Mouse (Mus musculus): Measurements from ENCODE around the gene 2310034G01Rik. TPM values are rescaled to one million over a fixed set of nuclear protein-coding genes. Genes with fewer than 3 reads are reported as not detected.

2310034G01Rik gene
- polyA plus RNA-seq, 1 experiment from 2014 or later: 1.7 TPM

DNA sequence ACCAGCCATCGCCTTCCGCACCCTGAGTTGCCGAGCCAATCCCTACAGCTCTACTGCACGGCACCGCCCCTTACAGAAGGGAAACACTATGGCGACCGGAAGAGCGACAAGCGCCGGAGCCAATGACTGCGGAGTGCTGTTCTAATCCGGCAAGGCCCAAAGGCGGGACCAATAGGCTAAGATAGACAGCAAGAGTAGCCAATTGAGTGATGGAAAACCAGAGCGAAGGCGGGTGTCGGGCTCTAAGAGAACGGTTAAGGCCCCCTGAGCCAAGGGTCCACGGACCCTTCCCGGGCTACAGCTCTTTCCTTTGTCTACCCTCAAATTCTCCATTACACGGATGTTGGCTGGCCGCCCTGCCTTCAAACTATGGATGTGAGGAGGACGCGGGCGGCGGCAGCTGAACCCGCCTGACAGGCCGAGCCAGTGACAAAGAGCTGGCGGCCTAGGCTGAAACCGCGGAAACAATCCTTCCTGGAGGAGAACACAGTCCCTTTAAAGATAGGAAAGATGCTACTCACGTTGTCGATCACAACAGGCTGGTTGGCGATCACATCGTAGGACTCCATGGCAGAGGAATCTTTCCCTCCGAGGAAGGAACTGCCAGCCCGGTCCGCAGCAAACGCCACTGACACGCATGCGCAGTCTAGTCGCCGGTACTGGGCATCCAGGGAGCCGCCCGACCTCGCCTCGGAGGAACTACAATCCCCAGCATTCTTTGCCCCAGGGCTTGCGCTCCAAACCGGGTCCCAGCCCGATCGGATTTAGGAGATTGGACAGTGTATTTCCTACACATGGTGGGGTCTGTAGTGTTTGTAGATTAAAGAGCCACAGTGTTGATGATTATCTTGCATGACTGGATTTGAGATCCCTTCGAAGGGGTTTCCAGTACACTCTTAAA, 45.3 kb upstream of the 2310034G01Rik start, which contains the start of gene Actr1a:
Gene Actr1a, minus strand, starts transcription at position 640 of the 901 bp plus-strand sequence.
- peak; percentile 93 for ATAC-seq (ENCODE audit: low FRiP score)

DNA sequence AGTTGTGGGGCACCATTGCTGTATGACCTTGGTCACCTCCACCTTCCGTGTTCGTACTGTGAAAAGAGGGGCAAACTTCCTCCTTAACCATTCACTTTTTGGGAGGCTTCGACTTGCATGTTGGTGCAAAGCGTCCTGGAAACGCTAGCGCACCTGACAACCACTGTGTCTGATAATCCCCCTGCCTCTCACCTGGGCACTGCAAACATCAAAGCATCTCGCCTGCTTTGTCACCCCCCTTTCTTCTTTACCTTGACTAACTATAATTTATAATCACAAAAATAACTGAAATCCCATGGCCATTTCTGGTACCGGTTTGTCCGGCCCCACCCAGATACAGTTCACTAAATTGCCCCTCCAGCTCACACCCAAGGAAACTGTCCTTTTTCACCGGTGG, 44.6 kb upstream of the 2310034G01Rik start:
- Histone ChIP-seq H3K9ac (ENCODE audit: low read depth, low read length) (peak overlapping the region; percentile 57), H3K36me3 (ENCODE audit: control insufficient read depth, insufficient read depth, low read length) (no peaks in the 10 kb centered on the region), H3K4me3 (ENCODE audit: low read depth, low read length) (peak overlapping the region; percentile 77), H3K27me3 (ENCODE audit: control insufficient read depth, insufficient read depth, low read length) (no peaks in the 10 kb centered on the region), H3K27ac (ENCODE audit: low read depth, low read length) (0 out of 2 replicates have a peak overlapping the region, but pooled peaks have one; percentile 6), H3K9me3 (ENCODE audit: control insufficient read depth, low read length) (no peaks in the 10 kb centered on the region), H3K4me2 (replicated peaks; ENCODE audit: low read depth, low read length) (peak overlapping the region; percentile 84), H3K4me1 (replicated peaks; ENCODE audit: control insufficient read depth, insufficient read depth, low read length) (peaks cover 16% of the 10 kb centered on the region)
- ATAC-seq (ENCODE audit: low FRiP score): no peak
- DNase-seq (ENCODE audit: low spot score): no peak
- 8% methylated on average over 10 of the region's 10 CpGs for WGBS

More for the DNA sequence above, 45.3 kb upstream of the 2310034G01Rik start, which contains the start of gene Actr1a:
- Histone ChIP-seq H3K27me3 (ENCODE audit: control insufficient read depth, insufficient read depth, low read length) (no peaks in the 10 kb centered on the region), H3K4me2 (replicated peaks; ENCODE audit: low read depth, low read length) (peak within 1 kb of the TSS; percentile 84), H3K9me3 (ENCODE audit: control insufficient read depth, low read length) (no peaks in the 10 kb centered on the region), H3K27ac (ENCODE audit: low read depth, low read length) (peak within 1 kb of the TSS; percentile 71; the same call in 1 of the 2 replicates), H3K36me3 (ENCODE audit: control insufficient read depth, insufficient read depth, low read length) (no peaks in the 10 kb centered on the region), H3K4me3 (ENCODE audit: low read depth, low read length) (peak within 1 kb of the TSS; percentile 77), H3K9ac (ENCODE audit: low read depth, low read length) (peak within 1 kb of the TSS; percentile 88), H3K4me1 (replicated peaks; ENCODE audit: control insufficient read depth, insufficient read depth, low read length) (peaks cover 16% of the 10 kb centered on the region)
- peak; percentile 100 for DNase-seq (ENCODE audit: low spot score)
- WGBS: under 1% methylated on average over 51 of the region's 51 CpGs

DNA sequence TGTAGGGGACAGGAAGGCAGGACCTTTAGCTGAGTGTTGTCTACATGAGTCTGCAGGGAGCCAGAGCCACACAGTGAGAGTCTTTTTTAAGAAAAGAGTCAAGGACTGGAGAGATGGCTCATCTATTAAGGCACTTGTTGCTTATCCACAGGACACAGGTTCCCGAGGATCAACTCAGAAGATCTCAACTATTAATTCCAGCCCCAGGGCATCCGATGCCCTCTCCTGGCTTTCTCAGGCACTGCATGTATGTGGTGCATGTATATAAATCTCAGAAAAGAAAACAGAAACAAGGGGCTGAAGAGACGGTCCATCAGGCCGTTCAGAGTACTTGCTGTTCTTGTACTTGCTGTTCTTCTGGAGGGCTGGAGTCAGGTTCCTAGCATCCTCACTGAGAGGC, 41.9 kb upstream of the 2310034G01Rik start:
- Histone ChIP-seq H3K9me3 (ENCODE audit: control insufficient read depth, low read length) (no peaks in the 10 kb centered on the region), H3K9ac (ENCODE audit: low read depth, low read length) (no peak overlapping the region), H3K4me2 (replicated peaks; ENCODE audit: low read depth, low read length) (no peak overlapping the region), H3K36me3 (ENCODE audit: control insufficient read depth, insufficient read depth, low read length) (no peaks in the 10 kb centered on the region), H3K27me3 (ENCODE audit: control insufficient read depth, insufficient read depth, low read length) (no peaks in the 10 kb centered on the region), H3K4me3 (ENCODE audit: low read depth, low read length) (no peak overlapping the region), H3K4me1 (replicated peaks; ENCODE audit: control insufficient read depth, insufficient read depth, low read length) (peaks cover 6% of the 10 kb centered on the region), H3K27ac (ENCODE audit: low read depth, low read length) (no peak overlapping the region)
- DNase-seq (ENCODE audit: low spot score) (peak; percentile 67), ATAC-seq (ENCODE audit: low FRiP score) (no peak)
- WGBS: 45% methylated on average over 4 of the region's 4 CpGs

DNA sequence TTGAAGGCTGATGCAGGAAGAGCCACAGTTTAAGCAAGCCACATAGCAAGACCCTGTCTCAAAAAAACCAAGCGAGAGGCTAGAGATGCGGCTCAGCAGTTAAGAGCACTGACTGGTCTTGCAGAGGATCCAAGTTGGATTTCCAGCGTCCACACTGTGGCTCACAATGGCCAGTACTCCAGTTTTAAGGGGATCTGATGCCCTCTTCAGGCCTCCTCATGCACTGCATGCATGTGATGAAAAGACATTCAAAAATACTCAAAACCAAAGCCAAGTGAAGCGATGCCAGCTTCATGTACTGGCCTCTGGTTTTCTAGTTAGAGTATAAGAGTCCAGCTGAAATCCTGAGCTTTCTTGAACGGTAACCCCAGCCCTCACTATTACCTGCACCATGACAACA, 39.8 kb upstream of the 2310034G01Rik start:
- H3K27me3 ChIP-seq (ENCODE audit: control insufficient read depth, insufficient read depth, low read length): no peaks in the 10 kb centered on the region
- DNase-seq (ENCODE audit: low spot score) (peak; percentile 34), ATAC-seq (ENCODE audit: low FRiP score) (no peak)
- no peaks in the 10 kb centered on the region for H3K9me3 ChIP-seq (ENCODE audit: control insufficient read depth, low read length)
- WGBS: 85% methylated on average over 5 of the region's 5 CpGs
- H3K9ac ChIP-seq (ENCODE audit: low read depth, low read length): no peak overlapping the region
- no peak overlapping the region for H3K27ac ChIP-seq (ENCODE audit: low read depth, low read length)
- H3K36me3 ChIP-seq (ENCODE audit: control insufficient read depth, insufficient read depth, low read length): peaks cover 1% of the 10 kb centered on the region
- H3K4me3 ChIP-seq (ENCODE audit: low read depth, low read length): no peak overlapping the region
- H3K4me1 ChIP-seq (replicated peaks; ENCODE audit: control insufficient read depth, insufficient read depth, low read length): peaks cover 6% of the 10 kb centered on the region
- H3K4me2 ChIP-seq (replicated peaks; ENCODE audit: low read depth, low read length): no peak overlapping the region

DNA sequence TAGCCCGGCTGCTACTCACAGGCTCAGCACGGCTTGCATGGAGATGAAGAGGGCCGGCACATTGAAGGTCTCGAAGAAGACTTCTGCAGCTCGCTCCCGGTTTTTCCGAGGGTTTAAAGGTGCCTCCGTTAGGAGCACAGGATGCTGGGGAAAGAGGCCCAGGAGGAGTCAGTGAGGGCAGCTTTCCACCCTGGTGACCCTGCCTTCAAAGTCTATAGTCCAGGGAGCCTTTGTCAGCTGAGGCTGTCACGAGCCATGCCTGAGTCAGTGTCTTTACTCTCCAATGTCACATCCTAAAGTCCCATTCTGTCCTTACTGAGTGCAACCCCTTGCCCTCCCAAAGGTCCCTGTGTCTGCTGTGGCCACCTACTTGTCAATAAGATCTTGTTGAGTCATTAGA, 32.2 kb upstream of the 2310034G01Rik start:
- ATAC-seq (ENCODE audit: low FRiP score) (no peak), DNase-seq (ENCODE audit: low spot score) (no peak)
- H3K36me3 ChIP-seq (ENCODE audit: control insufficient read depth, insufficient read depth, low read length): peaks cover 36% of the 10 kb centered on the region
- no peak overlapping the region for H3K4me3 ChIP-seq (ENCODE audit: low read depth, low read length)
- H3K9ac ChIP-seq (ENCODE audit: low read depth, low read length): no peak overlapping the region
- H3K4me1 ChIP-seq (replicated peaks; ENCODE audit: control insufficient read depth, insufficient read depth, low read length): no peaks in the 10 kb centered on the region
- H3K4me2 ChIP-seq (replicated peaks; ENCODE audit: low read depth, low read length): no peak overlapping the region
- H3K27me3 ChIP-seq (ENCODE audit: control insufficient read depth, insufficient read depth, low read length): no peaks in the 10 kb centered on the region
- no peaks in the 10 kb centered on the region for H3K9me3 ChIP-seq (ENCODE audit: control insufficient read depth, low read length)
- 94% methylated on average over 9 of the region's 9 CpGs for WGBS
- H3K27ac ChIP-seq (ENCODE audit: low read depth, low read length): no peak overlapping the region

DNA sequence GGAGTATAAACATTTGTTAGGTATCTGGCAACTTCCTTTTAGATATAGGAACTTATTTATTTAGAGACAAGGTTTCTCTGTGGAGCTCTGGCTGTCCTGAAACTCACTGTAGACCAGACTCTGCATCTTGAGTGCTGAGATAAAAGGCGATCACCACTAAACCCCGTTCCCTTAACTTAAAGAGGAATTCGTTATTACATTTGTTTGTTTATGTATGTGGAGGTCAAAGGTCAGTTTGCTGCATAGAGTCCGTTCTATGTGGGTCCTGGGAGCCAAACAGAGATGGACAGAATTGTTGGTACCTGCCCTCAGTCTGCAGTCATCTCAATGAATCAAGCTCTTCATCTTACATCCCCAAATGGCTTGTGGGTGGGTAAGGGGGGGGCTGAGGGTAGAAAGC, 25.8 kb upstream of the 2310034G01Rik start:
- no peaks in the 10 kb centered on the region for H3K27me3 ChIP-seq (ENCODE audit: control insufficient read depth, insufficient read depth, low read length)
- ATAC-seq (ENCODE audit: low FRiP score) (no peak), DNase-seq (ENCODE audit: low spot score) (no peak)
- no peak overlapping the region for H3K27ac ChIP-seq (ENCODE audit: low read depth, low read length)
- 70% methylated on average over 4 of the region's 4 CpGs for WGBS
- H3K9me3 ChIP-seq (ENCODE audit: control insufficient read depth, low read length): no peaks in the 10 kb centered on the region
- H3K36me3 ChIP-seq (ENCODE audit: control insufficient read depth, insufficient read depth, low read length): peaks cover 15% of the 10 kb centered on the region; the same call in 1 of the 2 replicates
- no peak overlapping the region for H3K4me3 ChIP-seq (ENCODE audit: low read depth, low read length)
- no peaks in the 10 kb centered on the region for H3K4me1 ChIP-seq (replicated peaks; ENCODE audit: control insufficient read depth, insufficient read depth, low read length)
- no peak overlapping the region for H3K4me2 ChIP-seq (replicated peaks; ENCODE audit: low read depth, low read length)
- no peak overlapping the region for H3K9ac ChIP-seq (ENCODE audit: low read depth, low read length)

DNA sequence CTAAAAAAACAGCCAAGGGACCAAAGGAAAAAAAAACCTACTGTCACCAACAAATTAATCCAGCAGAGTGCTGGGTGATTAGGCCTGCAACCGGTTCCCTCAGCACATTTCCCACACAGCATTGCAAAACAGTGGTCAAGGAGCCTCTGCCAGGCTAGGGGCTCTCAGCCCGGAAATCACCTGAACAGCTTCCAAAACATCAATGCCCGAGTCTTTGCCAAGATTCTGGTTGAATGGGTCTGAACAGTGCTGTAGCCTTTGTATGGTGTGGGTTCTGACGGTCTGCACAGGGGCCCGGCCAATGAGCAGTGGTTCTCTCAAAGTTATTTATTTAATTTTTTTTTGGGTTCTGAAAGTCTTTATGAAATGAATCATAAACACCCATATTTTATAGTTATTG, 25.4 kb upstream of the 2310034G01Rik start:
- WGBS: 63% methylated on average over 5 of the region's 5 CpGs
- H3K4me2 ChIP-seq (replicated peaks; ENCODE audit: low read depth, low read length): no peak overlapping the region
- no peaks in the 10 kb centered on the region for H3K4me1 ChIP-seq (replicated peaks; ENCODE audit: control insufficient read depth, insufficient read depth, low read length)
- no peak overlapping the region for H3K4me3 ChIP-seq (ENCODE audit: low read depth, low read length)
- H3K27me3 ChIP-seq (ENCODE audit: control insufficient read depth, insufficient read depth, low read length): no peaks in the 10 kb centered on the region
- no peak for ATAC-seq (ENCODE audit: low FRiP score)
- no peak for DNase-seq (ENCODE audit: low spot score)
- H3K36me3 ChIP-seq (ENCODE audit: control insufficient read depth, insufficient read depth, low read length): peaks cover 12% of the 10 kb centered on the region; the same call in 1 of the 2 replicates
- no peak overlapping the region for H3K9ac ChIP-seq (ENCODE audit: low read depth, low read length)
- H3K9me3 ChIP-seq (ENCODE audit: control insufficient read depth, low read length): no peaks in the 10 kb centered on the region
- no peak overlapping the region for H3K27ac ChIP-seq (ENCODE audit: low read depth, low read length)

DNA sequence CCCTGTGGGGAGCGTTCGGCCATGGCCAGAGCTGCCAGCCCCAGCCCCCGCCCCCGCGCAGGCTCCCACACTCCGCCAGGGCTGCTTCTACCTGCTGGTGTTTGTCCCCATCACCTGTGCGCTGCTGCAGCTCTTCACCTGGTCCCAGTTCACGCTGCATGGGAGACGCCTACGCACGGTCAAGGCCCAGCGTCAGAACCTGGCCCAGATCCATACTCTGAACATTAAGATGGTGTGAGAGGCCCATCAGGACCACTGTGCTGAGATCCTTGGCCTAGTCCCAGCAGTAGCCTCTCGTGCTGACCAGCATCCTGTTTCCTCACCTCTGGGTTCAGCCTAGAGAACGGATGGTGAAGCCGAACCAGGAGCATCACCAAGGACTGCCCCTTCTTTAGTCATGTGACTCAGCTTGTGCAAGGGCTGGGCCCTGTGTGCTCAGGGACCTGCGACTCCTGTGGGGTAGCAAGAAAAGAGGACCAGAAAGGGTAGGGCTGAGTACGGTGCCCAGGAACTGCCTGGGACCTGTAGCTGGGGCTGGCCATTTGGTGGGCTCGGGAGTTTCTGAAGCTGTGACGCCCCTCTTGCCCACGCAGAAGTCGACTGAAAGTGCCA, 24.5 kb upstream of the 2310034G01Rik start:
- DNase-seq (ENCODE audit: low spot score) (no peak), ATAC-seq (ENCODE audit: low FRiP score) (peak; percentile 43; the same call in 1 of the 2 replicates)
- no peaks in the 10 kb centered on the region for H3K9me3 ChIP-seq (ENCODE audit: control insufficient read depth, low read length)
- no peaks in the 10 kb centered on the region for H3K4me1 ChIP-seq (replicated peaks; ENCODE audit: control insufficient read depth, insufficient read depth, low read length)
- 47% methylated on average over 21 of the region's 21 CpGs for WGBS
- H3K4me3 ChIP-seq (ENCODE audit: low read depth, low read length): no peak overlapping the region
- H3K36me3 ChIP-seq (ENCODE audit: control insufficient read depth, insufficient read depth, low read length): peaks cover 12% of the 10 kb centered on the region; the same call in 1 of the 2 replicates
- H3K9ac ChIP-seq (ENCODE audit: low read depth, low read length): peak overlapping the region; percentile 0; the same call in 1 of the 2 replicates
- H3K27ac ChIP-seq (ENCODE audit: low read depth, low read length): no peak overlapping the region
- H3K27me3 ChIP-seq (ENCODE audit: control insufficient read depth, insufficient read depth, low read length): no peaks in the 10 kb centered on the region
- H3K4me2 ChIP-seq (replicated peaks; ENCODE audit: low read depth, low read length): no peak overlapping the region
